Mouse (Mus musculus): ENCODE measurements around the gene Ttf2. TPM values are rescaled to one million over a fixed set of nuclear protein-coding genes. Genes with fewer than 3 reads are reported as not detected.

Gene Ttf2
- polyA plus RNA-seq, 1 experiment from 2014 or later, result 8.5 TPM

DNA sequence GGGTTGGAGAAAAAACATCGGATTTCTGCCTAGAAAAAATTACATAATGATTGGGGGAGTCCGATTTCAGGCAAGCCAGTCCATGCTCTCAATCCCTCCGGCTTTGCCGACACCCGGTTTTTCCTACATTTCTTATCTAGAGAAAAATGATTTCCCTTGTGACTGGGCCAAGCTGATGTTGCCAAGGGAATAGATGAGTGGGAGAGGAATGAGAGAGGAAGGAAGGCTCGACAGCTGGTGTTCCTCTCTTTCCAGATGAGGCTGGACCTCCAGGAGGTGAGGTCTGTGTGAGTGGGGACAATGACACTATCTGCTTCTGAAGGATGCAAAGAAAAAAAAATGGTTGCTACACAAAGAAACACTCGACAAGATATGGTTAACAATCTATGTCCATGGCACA lies 23.7 kb upstream of the Ttf2 start:
- Histone ChIP-seq H3K9ac (ENCODE audit: low read depth, low read length) (no peak overlapping the region), H3K4me2 (ENCODE audit: low read length) (no peak overlapping the region), H3K9me3 (replicated peaks; ENCODE audit: low read length) (no peaks in the 10 kb centered on the region), H3K27me3 (ENCODE audit: insufficient read depth, low read length) (no peaks in the 10 kb centered on the region), H3K27ac (no peak overlapping the region), H3K4me3 (replicated peaks; ENCODE audit: low read depth, low read length) (no peak overlapping the region), H3K36me3 (ENCODE audit: insufficient read depth, low read length) (no peaks in the 10 kb centered on the region), H3K4me1 (replicated peaks; ENCODE audit: insufficient read depth, low read length) (no peaks in the 10 kb centered on the region; the same call in 1 of the 2 replicates)
- DNase-seq (ENCODE audit: low spot score) (no peak), ATAC-seq (replicated peaks; ENCODE audit: low FRiP score, low read depth) (no peak)
- no peak for TF ChIP-seq CTCF (IDR thresholded peaks at IDR 0.05; ENCODE audit: low read depth)
- WGBS, result 64% methylated on average over 7 of the region's 7 CpGs

DNA sequence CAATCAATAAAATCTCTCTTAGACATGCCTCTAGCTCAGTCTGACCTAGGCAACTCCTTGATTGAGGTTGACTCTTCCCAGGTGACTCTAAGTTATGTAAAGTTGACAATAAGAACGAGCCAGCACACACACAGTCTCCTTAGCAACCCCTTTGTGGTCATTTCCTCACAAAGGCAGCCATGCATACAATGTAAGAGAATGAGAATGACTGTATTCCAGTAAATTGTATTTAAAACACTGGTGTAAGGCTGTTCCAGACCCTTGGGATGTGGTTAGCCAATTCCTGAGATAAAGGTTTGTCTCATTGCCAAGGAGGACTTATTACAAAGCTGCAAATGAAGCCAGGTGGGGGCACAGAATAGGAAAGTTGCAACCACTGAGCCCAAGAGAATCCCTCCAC lies 20.8 kb upstream of the Ttf2 start:
- 28% methylated on average over 1 of the region's 1 CpGs for WGBS
- H3K27ac ChIP-seq, result no peak overlapping the region
- no peak for ATAC-seq (replicated peaks; ENCODE audit: low FRiP score, low read depth)

DNA sequence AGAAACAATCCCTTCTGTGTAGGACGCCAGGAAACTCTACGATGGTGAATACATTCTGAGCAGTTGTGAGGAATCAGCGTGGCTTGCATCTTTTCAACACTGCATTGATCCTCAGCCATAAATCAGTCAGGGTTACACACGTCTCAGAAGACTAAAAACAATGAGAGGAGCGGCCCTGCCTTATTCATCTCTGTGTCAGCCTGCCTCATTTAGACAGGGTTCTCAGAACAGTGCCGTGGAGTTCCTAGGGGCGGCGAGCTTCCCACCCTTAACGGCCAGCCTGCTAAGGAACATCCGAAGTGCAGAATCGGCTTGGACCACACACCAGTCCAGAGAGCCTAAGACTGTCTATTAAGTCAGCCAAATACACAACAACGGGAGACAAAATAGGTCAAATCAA lies 20.0 kb upstream of the Ttf2 start:
- WGBS, result 34% methylated on average over 12 of the region's 12 CpGs
- ATAC-seq (replicated peaks; ENCODE audit: low FRiP score, low read depth), result no peak

More for the DNA sequence above, 20.8 kb upstream of the Ttf2 start:
- DNase-seq (ENCODE audit: low spot score), result no peak
- H3K27me3 ChIP-seq (ENCODE audit: insufficient read depth, low read length), result no peaks in the 10 kb centered on the region
- no peaks in the 10 kb centered on the region for H3K9me3 ChIP-seq (replicated peaks; ENCODE audit: low read length)
- no peaks in the 10 kb centered on the region for H3K36me3 ChIP-seq (ENCODE audit: insufficient read depth, low read length)
- no peak for TF ChIP-seq CTCF (IDR thresholded peaks at IDR 0.05; ENCODE audit: low read depth)
- H3K4me3 ChIP-seq (replicated peaks; ENCODE audit: low read depth, low read length), result no peak overlapping the region
- no peak overlapping the region for H3K4me2 ChIP-seq (ENCODE audit: low read length)
- no peak overlapping the region for H3K9ac ChIP-seq (ENCODE audit: low read depth, low read length)
- H3K4me1 ChIP-seq (replicated peaks; ENCODE audit: insufficient read depth, low read length), result no peaks in the 10 kb centered on the region; the same call in 1 of the 2 replicates

DNA sequence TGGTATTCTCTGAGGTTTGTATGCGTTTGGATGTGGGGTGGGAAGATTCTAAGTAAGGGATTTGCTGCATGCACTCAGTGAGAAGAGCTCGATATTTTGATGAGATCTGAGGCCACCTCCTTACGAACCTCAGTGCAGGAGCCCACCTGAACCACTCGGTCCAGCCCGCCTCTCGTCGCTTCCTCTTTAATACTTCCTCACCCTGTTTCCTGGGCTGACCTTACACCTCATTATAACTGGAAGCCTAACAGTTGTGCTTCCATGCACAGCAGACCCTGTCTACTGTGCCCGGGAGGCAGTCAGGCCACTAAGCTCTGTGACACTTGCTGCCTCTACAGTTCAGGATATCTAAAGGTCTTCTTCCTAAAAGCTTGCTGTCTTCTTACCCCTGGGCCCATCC lies 9.8 kb upstream of the Ttf2 start:
- WGBS, result 66% methylated on average over 8 of the region's 8 CpGs
- TF ChIP-seq CTCF (IDR thresholded peaks at IDR 0.05; ENCODE audit: low read depth), result no peak
- ATAC-seq (replicated peaks; ENCODE audit: low FRiP score, low read depth) (no peak), DNase-seq (ENCODE audit: low spot score) (no peak)
- Histone ChIP-seq H3K9me3 (replicated peaks; ENCODE audit: low read length) (no peaks in the 10 kb centered on the region), H3K27ac (no peak overlapping the region), H3K27me3 (ENCODE audit: insufficient read depth, low read length) (no peaks in the 10 kb centered on the region), H3K4me2 (ENCODE audit: low read length) (no peak overlapping the region), H3K9ac (ENCODE audit: low read depth, low read length) (no peak overlapping the region), H3K36me3 (ENCODE audit: insufficient read depth, low read length) (no peaks in the 10 kb centered on the region), H3K4me3 (replicated peaks; ENCODE audit: low read depth, low read length) (no peak overlapping the region), H3K4me1 (replicated peaks; ENCODE audit: insufficient read depth, low read length) (no peaks in the 10 kb centered on the region)

More for the DNA sequence above, 20.0 kb upstream of the Ttf2 start:
- Histone ChIP-seq H3K4me1 (replicated peaks; ENCODE audit: insufficient read depth, low read length) (no peaks in the 10 kb centered on the region; the same call in 1 of the 2 replicates), H3K9me3 (replicated peaks; ENCODE audit: low read length) (no peaks in the 10 kb centered on the region), H3K27me3 (ENCODE audit: insufficient read depth, low read length) (no peaks in the 10 kb centered on the region), H3K36me3 (ENCODE audit: insufficient read depth, low read length) (no peaks in the 10 kb centered on the region), H3K27ac (no peak overlapping the region), H3K9ac (ENCODE audit: low read depth, low read length) (no peak overlapping the region), H3K4me3 (replicated peaks; ENCODE audit: low read depth, low read length) (no peak overlapping the region), H3K4me2 (ENCODE audit: low read length) (no peak overlapping the region)
- TF ChIP-seq CTCF (IDR thresholded peaks at IDR 0.05; ENCODE audit: low read depth), result peak; percentile 22; the same call in 1 of the 2 replicates
- peak; percentile 36 for DNase-seq (ENCODE audit: low spot score)

DNA sequence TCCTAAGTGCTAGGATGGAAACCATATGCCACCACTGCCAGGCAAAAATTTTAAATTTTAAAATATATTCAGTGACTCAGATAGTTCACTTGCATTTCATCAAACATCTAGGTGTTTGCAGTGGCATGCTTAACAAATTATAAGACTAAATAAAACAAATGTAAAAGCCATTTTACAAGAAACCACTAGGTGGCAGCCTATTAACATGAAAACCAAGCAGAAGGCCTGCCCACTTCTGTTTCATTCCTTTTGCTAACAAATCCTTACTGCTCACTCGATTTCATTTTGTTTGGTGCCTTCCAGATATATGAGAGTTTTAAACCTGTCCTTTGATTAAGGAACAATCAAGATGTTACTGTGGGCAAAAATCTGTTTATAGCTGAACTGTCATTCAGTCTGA lies 4.4 kb upstream of the Ttf2 start:
- WGBS, result 0% methylated on average over 1 of the region's 1 CpGs

DNA sequence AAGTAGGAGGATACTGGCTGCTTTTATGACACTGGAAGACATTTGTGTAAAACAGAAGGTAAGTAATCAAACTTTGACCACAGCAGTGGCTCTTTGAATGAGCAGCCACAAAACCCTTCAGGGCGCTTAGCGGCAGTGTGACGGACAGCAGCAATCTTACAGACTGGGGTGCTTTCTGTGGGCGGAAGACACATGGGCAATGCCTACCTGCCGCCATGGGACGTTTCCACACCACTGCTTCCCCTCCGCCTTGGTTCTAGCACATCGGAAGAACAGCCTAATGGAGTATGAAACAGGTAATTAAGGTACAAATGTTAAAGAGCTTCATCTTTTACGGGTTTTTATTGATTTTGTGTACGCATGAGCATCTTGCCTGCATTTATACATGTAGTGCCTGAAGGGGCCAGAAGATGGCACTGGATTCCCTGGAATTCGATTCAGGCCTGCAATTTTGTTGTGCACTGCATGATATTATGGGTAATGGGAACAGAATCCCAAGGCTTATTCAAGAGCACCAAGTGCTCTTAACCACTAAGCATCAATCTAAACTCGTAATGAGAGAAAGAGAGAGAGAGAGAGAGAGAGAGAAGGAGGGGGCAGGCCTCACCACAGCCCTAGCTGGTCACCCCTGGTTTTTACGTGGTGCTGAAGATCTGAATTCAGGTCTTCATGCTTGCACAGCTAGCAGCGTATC lies 5.5 kb downstream of the Ttf2 start:
- Histone ChIP-seq H3K4me1 (replicated peaks; ENCODE audit: insufficient read depth, low read length) (peaks cover 4% of the 10 kb centered on the region; the same call in 1 of the 2 replicates), H3K4me3 (replicated peaks; ENCODE audit: low read depth, low read length) (no peak overlapping the region), H3K27me3 (ENCODE audit: insufficient read depth, low read length) (no peaks in the 10 kb centered on the region), H3K9me3 (replicated peaks; ENCODE audit: low read length) (no peaks in the 10 kb centered on the region), H3K9ac (ENCODE audit: low read depth, low read length) (no peak overlapping the region), H3K4me2 (ENCODE audit: low read length) (no peak overlapping the region), H3K27ac (no peak overlapping the region), H3K36me3 (ENCODE audit: insufficient read depth, low read length) (peaks cover 41% of the 10 kb centered on the region)
- no peak for ATAC-seq (replicated peaks; ENCODE audit: low FRiP score, low read depth)
- peak; percentile 80 for TF ChIP-seq CTCF (IDR thresholded peaks at IDR 0.05; ENCODE audit: low read depth)
- 75% methylated on average over 14 of the region's 14 CpGs for WGBS
- DNase-seq (ENCODE audit: low spot score), result peak; percentile 65

More for the DNA sequence above, 4.4 kb upstream of the Ttf2 start:
- Histone ChIP-seq H3K4me3 (replicated peaks; ENCODE audit: low read depth, low read length) (no peak overlapping the region), H3K27ac (no peak overlapping the region), H3K4me1 (replicated peaks; ENCODE audit: insufficient read depth, low read length) (peaks cover 6% of the 10 kb centered on the region), H3K9me3 (replicated peaks; ENCODE audit: low read length) (no peaks in the 10 kb centered on the region), H3K27me3 (ENCODE audit: insufficient read depth, low read length) (no peaks in the 10 kb centered on the region), H3K4me2 (ENCODE audit: low read length) (no peak overlapping the region), H3K9ac (ENCODE audit: low read depth, low read length) (no peak overlapping the region), H3K36me3 (ENCODE audit: insufficient read depth, low read length) (no peaks in the 10 kb centered on the region)
- TF ChIP-seq CTCF (IDR thresholded peaks at IDR 0.05; ENCODE audit: low read depth), result peak; percentile 86
- DNase-seq (ENCODE audit: low spot score) (peak; percentile 92), ATAC-seq (replicated peaks; ENCODE audit: low FRiP score, low read depth) (no peak)
